Mouse (Mus musculus) kidney, adult 2 months (tissue): ENCODE measurements at regions not wholly inside any gene's neighbourhood (a gene's known extent, or its start where the extent isn't known, plus 50 kb on each side); places are given as distances from the start of the nearest gene placed in this dataset.

Experiments
- CTCF ChIP-seq: fragments of 200-500 bp; conservative IDR thresholded peaks from 2 replicates; pipeline ENCODE4 v1.5.1; 2011; ENCODE audit warnings: low read depth, mild to moderate bottlenecking, control low read depth, low read length, moderate library complexity, mixed read lengths; ENCODE audit not compliant: insufficient read depth, insufficient read length
- POLR2A ChIP-seq: fragments of 200-500 bp; IDR thresholded peaks from one replicate; pipeline ENCODE4 v1.6.1; 2011; ENCODE audit warnings: low read depth, low read length, control low read depth

DNA sequence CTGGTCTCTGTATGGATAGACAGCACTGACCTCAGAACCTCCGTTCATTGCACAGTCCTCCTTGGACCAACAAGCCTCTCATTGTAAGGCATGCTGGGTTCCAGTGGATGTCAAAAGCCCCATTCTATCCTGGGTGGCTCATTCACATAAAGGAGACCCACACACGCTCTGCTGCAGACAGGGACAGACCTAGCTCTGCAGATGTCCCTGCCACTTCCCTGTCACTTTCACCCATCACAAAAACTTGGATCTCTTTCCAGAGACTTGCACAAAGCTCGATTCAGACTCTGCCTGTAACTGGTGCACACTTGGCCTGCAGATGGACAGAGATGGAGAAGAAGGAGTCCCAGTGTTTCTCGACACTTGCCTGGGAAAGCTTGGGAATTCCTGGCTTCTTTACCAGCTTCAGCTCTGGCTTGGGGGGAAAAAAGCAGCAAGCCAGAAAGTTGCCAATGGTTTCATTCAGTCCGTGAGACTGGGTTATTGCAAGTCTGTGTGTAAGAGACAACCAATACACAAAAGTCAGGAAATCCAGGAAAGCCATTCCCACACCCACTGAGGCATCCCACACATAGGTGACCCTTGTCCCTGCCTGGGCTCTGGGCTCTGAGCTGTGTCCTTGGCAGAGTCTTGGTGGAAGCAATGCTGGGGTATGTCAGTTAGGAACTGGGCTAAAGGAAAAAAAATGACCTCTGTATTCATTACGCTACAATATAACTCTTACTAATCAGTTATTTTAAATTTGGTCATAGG lies 136.1 kb upstream of the Car8 start:
- TF ChIP-seq POLR2A: no peak
- TF ChIP-seq CTCF: no peak
